Mouse (Mus musculus): ENCODE data around the gene Rbfox3. TPM values are rescaled to one million over a fixed set of nuclear protein-coding genes. Genes with fewer than 3 reads are reported as not detected.

The Rbfox3 gene
- polyA plus RNA-seq, 1 experiment from 2014 or later: 0.09 TPM

- WGBS: 92% methylated on average over 11 of the region's 11 CpGs
- H3K4me1 ChIP-seq (ENCODE audit: control insufficient read depth in 2 of 2, insufficient read depth in 2 of 2, low read length in 2 of 2): peaks cover 3 to 4% of the 10 kb centered on the region in 2 experiments; a peak in 1 of 4 replicates
- ATAC-seq (ENCODE audit: insufficient number of reproducible peaks, insufficient read depth, low FRiP score, low read depth): no peak
- H3K9ac ChIP-seq (ENCODE audit: low read length): no peak overlapping the region
- H3K27ac ChIP-seq (replicated peaks in 1 of 2; ENCODE audit: control insufficient read depth in 1 of 2, insufficient read depth in 1 of 2, low read depth in 2 of 2, low read length in 2 of 2): no peak overlapping the region
- H3K27me3 ChIP-seq (ENCODE audit: control insufficient read depth, insufficient read depth, low read length): no peaks in the 10 kb centered on the region
- no peak overlapping the region for H3K4me2 ChIP-seq (ENCODE audit: low read length)
- H3K36me3 ChIP-seq (ENCODE audit: control insufficient read depth, insufficient read depth, low read length): peaks cover 33% of the 10 kb centered on the region
- H3K4me3 ChIP-seq (ENCODE audit: control insufficient read depth in 1 of 2, insufficient read depth in 1 of 2, low read depth in 1 of 2, low read length in 2 of 2): no peak overlapping the region
- no peaks in the 10 kb centered on the region for H3K9me3 ChIP-seq (ENCODE audit: control insufficient read depth, low read length)
Measured at GRCm38 (mm10) chr11:118481231-118481630, 430.2 kb downstream of the Rbfox3 start.

GRCm38 (mm10) chr11:118479776-118480175 is 431.6 kb downstream of the Rbfox3 start:
- H3K9ac ChIP-seq (ENCODE audit: low read length): no peak overlapping the region
- 73% methylated on average over 12 of the region's 12 CpGs for WGBS

GRCm38 (mm10) chr11:118476396-118477373 is 434.7 kb downstream of the Rbfox3 start, which contains the start of gene Engase:
TSS of gene Engase (plus strand) at chr11:118476829.
- Histone ChIP-seq H3K27me3 (ENCODE audit: control insufficient read depth, insufficient read depth, low read length) (no peaks in the 10 kb centered on the region), H3K4me3 (ENCODE audit: control insufficient read depth in 1 of 2, insufficient read depth in 1 of 2, low read depth in 1 of 2, low read length in 2 of 2) (peak within 1 kb of the TSS; percentile 72 to 79), H3K4me2 (ENCODE audit: low read length) (peak within 1 kb of the TSS; percentile 96), H3K9ac (ENCODE audit: low read length) (peak within 1 kb of the TSS; percentile 82), H3K9me3 (ENCODE audit: control insufficient read depth, low read length) (no peaks in the 10 kb centered on the region), H3K27ac (replicated peaks in 1 of 2; ENCODE audit: control insufficient read depth in 1 of 2, insufficient read depth in 1 of 2, low read depth in 2 of 2, low read length in 2 of 2) (peak within 1 kb of the TSS; percentile 31 to 42; a peak in 2 of 4 replicates), H3K36me3 (ENCODE audit: control insufficient read depth, insufficient read depth, low read length) (0 out of 2 replicates have a peak, but pooled peaks cover 6% of the 10 kb centered on the region), H3K4me1 (ENCODE audit: control insufficient read depth in 2 of 2, insufficient read depth in 2 of 2, low read length in 2 of 2) (peaks cover 3 to 8% of the 10 kb centered on the region in 2 experiments; a peak in 1 of 4 replicates)
- ATAC-seq (ENCODE audit: insufficient number of reproducible peaks, insufficient read depth, low FRiP score, low read depth): peak; percentile 98
- WGBS: under 1% methylated on average over 56 of the region's 57 CpGs

More at GRCm38 (mm10) chr11:118479776-118480175, 431.6 kb downstream of the Rbfox3 start:
- Histone ChIP-seq H3K4me1 (ENCODE audit: control insufficient read depth in 2 of 2, insufficient read depth in 2 of 2, low read length in 2 of 2) (peaks cover 3 to 4% of the 10 kb centered on the region in 2 experiments; a peak in 1 of 4 replicates), H3K36me3 (ENCODE audit: control insufficient read depth, insufficient read depth, low read length) (peaks cover 29% of the 10 kb centered on the region), H3K4me2 (ENCODE audit: low read length) (no peak overlapping the region), H3K27ac (replicated peaks in 1 of 2; ENCODE audit: control insufficient read depth in 1 of 2, insufficient read depth in 1 of 2, low read depth in 2 of 2, low read length in 2 of 2) (no peak overlapping the region), H3K27me3 (ENCODE audit: control insufficient read depth, insufficient read depth, low read length) (no peaks in the 10 kb centered on the region), H3K9me3 (ENCODE audit: control insufficient read depth, low read length) (no peaks in the 10 kb centered on the region), H3K4me3 (ENCODE audit: control insufficient read depth in 1 of 2, insufficient read depth in 1 of 2, low read depth in 1 of 2, low read length in 2 of 2) (no peak overlapping the region)
- no peak for ATAC-seq (ENCODE audit: insufficient number of reproducible peaks, insufficient read depth, low FRiP score, low read depth)

- Histone ChIP-seq H3K9me3 (ENCODE audit: control insufficient read depth, low read length) (no peaks in the 10 kb centered on the region), H3K9ac (ENCODE audit: low read length) (no peak overlapping the region), H3K4me3 (ENCODE audit: control insufficient read depth in 1 of 2, insufficient read depth in 1 of 2, low read depth in 1 of 2, low read length in 2 of 2) (no peak overlapping the region), H3K27ac (replicated peaks in 1 of 2; ENCODE audit: control insufficient read depth in 1 of 2, insufficient read depth in 1 of 2, low read depth in 2 of 2, low read length in 2 of 2) (no peak overlapping the region), H3K4me2 (ENCODE audit: low read length) (no peak overlapping the region), H3K36me3 (ENCODE audit: control insufficient read depth, insufficient read depth, low read length) (0 out of 2 replicates have a peak, but pooled peaks cover 6% of the 10 kb centered on the region), H3K27me3 (ENCODE audit: control insufficient read depth, insufficient read depth, low read length) (no peaks in the 10 kb centered on the region), H3K4me1 (ENCODE audit: control insufficient read depth in 2 of 2, insufficient read depth in 2 of 2, low read length in 2 of 2) (peaks cover 3 to 10% of the 10 kb centered on the region in 2 experiments; a peak in 1 of 4 replicates)
- WGBS: 89% methylated on average over 7 of the region's 7 CpGs
- ATAC-seq (ENCODE audit: insufficient number of reproducible peaks, insufficient read depth, low FRiP score, low read depth): no peak
Measured at GRCm38 (mm10) chr11:118475496-118476083, 435.8 kb downstream of the Rbfox3 start.

- WGBS: 74% methylated on average over 6 of the region's 6 CpGs
- H3K4me1 ChIP-seq (ENCODE audit: control insufficient read depth in 2 of 2, insufficient read depth in 2 of 2, low read length in 2 of 2): peaks cover 3 to 13% of the 10 kb centered on the region in 2 experiments; a peak in 1 of 4 replicates
- H3K27ac ChIP-seq (replicated peaks in 1 of 2; ENCODE audit: control insufficient read depth in 1 of 2, insufficient read depth in 1 of 2, low read depth in 2 of 2, low read length in 2 of 2): no peak overlapping the region
- no peaks in the 10 kb centered on the region for H3K36me3 ChIP-seq (ENCODE audit: control insufficient read depth, insufficient read depth, low read length)
- ATAC-seq (ENCODE audit: insufficient number of reproducible peaks, insufficient read depth, low FRiP score, low read depth): no peak
- H3K4me3 ChIP-seq (ENCODE audit: control insufficient read depth in 1 of 2, insufficient read depth in 1 of 2, low read depth in 1 of 2, low read length in 2 of 2): no peak overlapping the region
- no peak overlapping the region for H3K4me2 ChIP-seq (ENCODE audit: low read length)
- no peaks in the 10 kb centered on the region for H3K27me3 ChIP-seq (ENCODE audit: control insufficient read depth, insufficient read depth, low read length)
- H3K9ac ChIP-seq (ENCODE audit: low read length): no peak overlapping the region
- H3K9me3 ChIP-seq (ENCODE audit: control insufficient read depth, low read length): no peaks in the 10 kb centered on the region
Measured at GRCm38 (mm10) chr11:118473842-118474500, 437.4 kb downstream of the Rbfox3 start.

GRCm38 (mm10) chr11:118473161-118473560 is 438.2 kb downstream of the Rbfox3 start:
- 80% methylated on average over 1 of the region's 1 CpGs for WGBS
- peaks cover 3 to 13% of the 10 kb centered on the region in 2 experiments; a peak in 1 of 4 replicates for H3K4me1 ChIP-seq (ENCODE audit: control insufficient read depth in 2 of 2, insufficient read depth in 2 of 2, low read length in 2 of 2)
- no peaks in the 10 kb centered on the region for H3K9me3 ChIP-seq (ENCODE audit: control insufficient read depth, low read length)
- no peak overlapping the region for H3K27ac ChIP-seq (replicated peaks in 1 of 2; ENCODE audit: control insufficient read depth in 1 of 2, insufficient read depth in 1 of 2, low read depth in 2 of 2, low read length in 2 of 2)
- H3K9ac ChIP-seq (ENCODE audit: low read length): no peak overlapping the region
- H3K36me3 ChIP-seq (ENCODE audit: control insufficient read depth, insufficient read depth, low read length): no peaks in the 10 kb centered on the region
- H3K4me2 ChIP-seq (ENCODE audit: low read length): no peak overlapping the region
- no peak overlapping the region for H3K4me3 ChIP-seq (ENCODE audit: control insufficient read depth in 1 of 2, insufficient read depth in 1 of 2, low read depth in 1 of 2, low read length in 2 of 2)
- no peaks in the 10 kb centered on the region for H3K27me3 ChIP-seq (ENCODE audit: control insufficient read depth, insufficient read depth, low read length)
- no peak for ATAC-seq (ENCODE audit: insufficient number of reproducible peaks, insufficient read depth, low FRiP score, low read depth)

GRCm38 (mm10) chr11:118471676-118472075 is 439.7 kb downstream of the Rbfox3 start:
- Histone ChIP-seq H3K36me3 (ENCODE audit: control insufficient read depth, insufficient read depth, low read length) (no peaks in the 10 kb centered on the region), H3K9ac (ENCODE audit: low read length) (no peak overlapping the region), H3K4me3 (ENCODE audit: control insufficient read depth in 1 of 2, insufficient read depth in 1 of 2, low read depth in 1 of 2, low read length in 2 of 2) (no peak overlapping the region), H3K27me3 (ENCODE audit: control insufficient read depth, insufficient read depth, low read length) (no peaks in the 10 kb centered on the region), H3K27ac (replicated peaks in 1 of 2; ENCODE audit: control insufficient read depth in 1 of 2, insufficient read depth in 1 of 2, low read depth in 2 of 2, low read length in 2 of 2) (no peak overlapping the region), H3K4me2 (ENCODE audit: low read length) (no peak overlapping the region), H3K9me3 (ENCODE audit: control insufficient read depth, low read length) (no peaks in the 10 kb centered on the region), H3K4me1 (ENCODE audit: control insufficient read depth in 2 of 2, insufficient read depth in 2 of 2, low read length in 2 of 2) (peaks cover 0 to 13% of the 10 kb centered on the region in 2 experiments; a peak in 2 of 4 replicates)
- ATAC-seq (ENCODE audit: insufficient number of reproducible peaks, insufficient read depth, low FRiP score, low read depth): no peak
- WGBS: 90% methylated on average over 13 of the region's 13 CpGs

Measured in heart, embryonic 14.5 days (tissue).